20 mouse cellular contexts compared by ENCODE assay signal in genomic region chr7:49280427-49280826, GRCm38 (mm10).
"Had no signal": no experiment of that assay in that cellular context is flagged by ENCODE, and none has a peak within 500 bp of the region (broad histone marks: within the 10 kb centered on the region; RNA-seq: fewer than 3 reads in every experiment).

No protein-coding gene starts in this region.

- ATAC-seq: hindbrain, embryonic 16.5 days; intestine, embryonic 15.5 days; midbrain, embryonic 15.5 days had no signal

- H3K27ac ChIP-seq: intestine, embryonic 15.5 days; kidney, embryonic 15.5 days; layer of hippocampus, adult 2 months; liver, embryonic 13.5 days; midbrain, embryonic 12.5 days; midbrain, embryonic 15.5 days; neural tube, embryonic 12.5 days; neural tube, embryonic 15.5 days; stomach, embryonic 15.5 days had no signal

- H3K36me3 ChIP-seq: intestine, embryonic 15.5 days; kidney, embryonic 15.5 days; liver, embryonic 13.5 days; midbrain, embryonic 12.5 days; midbrain, embryonic 15.5 days; neural tube, embryonic 12.5 days; neural tube, embryonic 15.5 days; stomach, embryonic 15.5 days had no signal

- H3K4me3 ChIP-seq: intestine, embryonic 15.5 days; kidney, embryonic 15.5 days; layer of hippocampus, adult 2 months; liver, embryonic 13.5 days; midbrain, embryonic 12.5 days; midbrain, embryonic 15.5 days; neural tube, embryonic 12.5 days; neural tube, embryonic 15.5 days; stomach, embryonic 15.5 days had no signal

- H3K4me2 ChIP-seq: intestine, embryonic 15.5 days; kidney, embryonic 15.5 days; liver, embryonic 13.5 days; midbrain, embryonic 12.5 days; midbrain, embryonic 15.5 days; neural tube, embryonic 12.5 days; neural tube, embryonic 15.5 days; stomach, embryonic 15.5 days had no signal

- H3K9ac ChIP-seq: intestine, embryonic 15.5 days; kidney, embryonic 15.5 days; liver, embryonic 13.5 days; midbrain, embryonic 12.5 days; midbrain, embryonic 15.5 days; neural tube, embryonic 12.5 days; neural tube, embryonic 15.5 days; stomach, embryonic 15.5 days had no signal

- H3K27me3 ChIP-seq: intestine, embryonic 15.5 days; kidney, embryonic 15.5 days; liver, embryonic 13.5 days; midbrain, embryonic 12.5 days; midbrain, embryonic 15.5 days; neural tube, embryonic 12.5 days; neural tube, embryonic 15.5 days; stomach, embryonic 15.5 days had no signal

- H3K9me3 ChIP-seq: intestine, embryonic 15.5 days; kidney, embryonic 15.5 days; liver, embryonic 13.5 days; midbrain, embryonic 12.5 days; midbrain, embryonic 15.5 days; neural tube, embryonic 12.5 days; neural tube, embryonic 15.5 days; stomach, embryonic 15.5 days had no signal

- DNase-seq: kidney, adult 11 months; kidney, adult 8-10 months; kidney, postnatal 25 days; layer of hippocampus, adult 9-11 months; liver, embryonic 13.5 days; retina, postnatal 1 day; right cerebral cortex, postnatal 25 days; spleen, adult 18-20 months; thymus, adult 2 months; thymus, postnatal 14 days; thymus, postnatal 4 days had no signal
